Mouse (Mus musculus): ENCODE data around the gene Slc38a8. TPM values are rescaled to one million over a fixed set of nuclear protein-coding genes. Genes with fewer than 3 reads are reported as not detected.

Slc38a8 gene
- total and polyA plus RNA-seq, 2 experiments from 2014 or later, result 0.10 TPM; not detected in 1

DNA sequence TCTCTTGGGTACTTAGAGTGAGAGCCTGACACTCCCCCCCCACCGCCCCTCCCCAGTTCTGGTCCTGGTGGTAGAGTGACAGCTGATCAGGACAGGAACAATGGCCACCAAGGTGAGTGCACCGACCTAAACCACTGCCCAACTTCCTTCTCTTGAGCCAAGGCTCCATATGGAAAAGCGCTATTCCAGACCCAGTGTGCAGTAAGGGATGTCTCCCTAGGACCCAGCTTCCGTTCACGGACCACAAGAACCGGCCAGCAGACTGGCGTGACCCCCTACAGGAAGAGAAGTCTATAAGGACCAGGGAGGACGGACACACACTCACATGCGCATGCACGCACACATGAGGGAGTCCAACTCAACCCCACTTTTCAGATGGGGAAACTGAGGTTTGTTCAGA, 65.2 kb downstream of the Slc38a8 start:
- Histone ChIP-seq H3K36me3 (ENCODE audit: insufficient read depth, low read length) (no peaks in the 10 kb centered on the region), H3K9ac (replicated peaks; ENCODE audit: low read length) (no peak overlapping the region), H3K4me3 (ENCODE audit: low read length) (no peak overlapping the region), H3K9me3 (ENCODE audit: low read length) (no peaks in the 10 kb centered on the region), H3K27me3 (ENCODE audit: insufficient read depth, low read length) (no peaks in the 10 kb centered on the region), H3K4me2 (ENCODE audit: low read depth, low read length) (no peak overlapping the region), H3K4me1 (ENCODE audit: insufficient read depth, low read length) (peaks cover 4% of the 10 kb centered on the region; the same call in 1 of the 2 replicates), H3K27ac (no peak overlapping the region)
- ATAC-seq (no peak), DNase-seq (ENCODE audit: low spot score) (no peak)
- WGBS, result 85% methylated on average over 10 of the region's 10 CpGs
- TF ChIP-seq CTCF (IDR thresholded peaks at IDR 0.05; ENCODE audit: low read depth), result no peak

DNA sequence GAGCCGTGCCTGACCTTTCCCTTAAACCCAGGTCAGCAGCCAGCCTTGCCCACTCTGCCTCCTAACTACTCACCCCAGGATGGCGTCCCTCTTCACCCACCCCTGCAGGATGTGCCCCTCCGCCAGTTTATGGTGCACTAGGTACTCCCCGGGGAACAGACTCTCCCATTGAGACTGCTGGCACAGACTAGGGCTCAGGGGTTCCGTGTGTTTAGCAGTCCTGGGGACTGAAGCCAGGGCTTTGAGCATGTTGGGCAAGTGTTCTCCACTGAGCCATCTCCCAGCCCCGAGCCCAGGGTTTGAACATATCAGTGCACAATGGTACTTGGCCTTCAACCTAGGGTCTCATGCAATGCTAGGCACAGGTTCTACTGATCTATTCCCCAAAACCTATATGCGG, 66.0 kb downstream of the Slc38a8 start:
- TF ChIP-seq CTCF (IDR thresholded peaks at IDR 0.05; ENCODE audit: low read depth), result no peak
- DNase-seq (ENCODE audit: low spot score) (no peak), ATAC-seq (no peak)
- no peak overlapping the region for H3K27ac ChIP-seq
- no peaks in the 10 kb centered on the region for H3K27me3 ChIP-seq (ENCODE audit: insufficient read depth, low read length)
- no peaks in the 10 kb centered on the region for H3K9me3 ChIP-seq (ENCODE audit: low read length)
- H3K4me1 ChIP-seq (ENCODE audit: insufficient read depth, low read length), result peaks cover 4% of the 10 kb centered on the region; the same call in 1 of the 2 replicates
- no peak overlapping the region for H3K4me2 ChIP-seq (ENCODE audit: low read depth, low read length)
- no peak overlapping the region for H3K9ac ChIP-seq (replicated peaks; ENCODE audit: low read length)
- H3K36me3 ChIP-seq (ENCODE audit: insufficient read depth, low read length), result no peaks in the 10 kb centered on the region
- H3K4me3 ChIP-seq (ENCODE audit: low read length), result no peak overlapping the region
- 76% methylated on average over 7 of the region's 7 CpGs for WGBS

DNA sequence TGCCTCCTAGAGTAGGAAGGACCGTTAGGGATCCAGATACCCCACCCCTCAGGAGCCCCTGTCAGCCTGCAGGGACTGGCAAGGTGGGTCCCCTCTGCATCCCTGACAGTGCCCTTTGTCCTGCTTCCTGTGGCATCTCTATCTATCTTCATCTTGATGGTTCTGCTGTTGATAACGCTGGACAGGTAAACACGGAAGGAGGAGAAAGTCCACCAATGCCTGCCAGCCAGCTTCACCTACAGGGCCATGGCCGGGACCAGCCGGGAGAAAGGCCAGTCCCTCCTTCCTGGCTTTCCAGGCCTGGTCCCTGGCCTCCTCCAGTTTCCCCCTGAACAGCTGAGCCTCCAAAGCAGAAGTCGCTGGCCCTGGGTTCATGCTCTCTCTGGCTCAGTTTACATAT, 66.9 kb downstream of the Slc38a8 start:
- WGBS, result 87% methylated on average over 6 of the region's 6 CpGs
- no peaks in the 10 kb centered on the region for H3K27me3 ChIP-seq (ENCODE audit: insufficient read depth, low read length)
- no peak overlapping the region for H3K27ac ChIP-seq
- H3K9ac ChIP-seq (replicated peaks; ENCODE audit: low read length), result no peak overlapping the region
- no peaks in the 10 kb centered on the region for H3K9me3 ChIP-seq (ENCODE audit: low read length)
- no peaks in the 10 kb centered on the region for H3K4me1 ChIP-seq (ENCODE audit: insufficient read depth, low read length)
- ATAC-seq (no peak), DNase-seq (ENCODE audit: low spot score) (no peak)
- no peak for TF ChIP-seq CTCF (IDR thresholded peaks at IDR 0.05; ENCODE audit: low read depth)
- no peak overlapping the region for H3K4me3 ChIP-seq (ENCODE audit: low read length)
- H3K36me3 ChIP-seq (ENCODE audit: insufficient read depth, low read length), result no peaks in the 10 kb centered on the region
- H3K4me2 ChIP-seq (ENCODE audit: low read depth, low read length), result no peak overlapping the region

DNA sequence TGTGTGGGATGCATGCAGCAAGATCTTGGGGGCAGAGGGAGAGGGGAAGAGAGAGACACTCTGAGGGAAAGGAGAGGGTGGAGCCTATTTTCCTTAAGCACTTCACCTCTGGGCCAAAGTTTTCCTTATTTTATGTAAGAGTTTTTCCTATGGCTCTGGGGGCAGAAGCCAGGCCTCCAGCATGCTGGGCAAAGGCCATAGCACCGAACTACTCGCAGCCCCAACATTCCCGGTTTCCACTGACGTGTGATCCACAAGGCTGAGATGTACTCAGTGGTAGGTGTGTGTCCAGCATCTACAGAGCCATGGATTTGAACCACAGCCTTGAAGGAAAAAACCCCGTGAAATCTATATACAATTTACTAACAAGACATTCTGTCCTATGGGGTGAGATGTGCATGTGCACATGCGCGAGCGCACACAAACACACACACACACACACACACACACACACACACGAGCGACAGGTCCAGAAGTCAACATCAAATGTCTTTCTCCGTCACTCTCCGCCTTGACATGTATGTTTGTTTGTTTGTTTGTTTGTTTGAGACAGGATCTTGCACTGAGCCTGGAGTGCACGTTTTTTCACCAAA, 67.8 kb downstream of the Slc38a8 start, which contains the start of gene Osgin1:
Gene Osgin1 (plus strand): TSS at position 543 of the 593 bp plus-strand sequence.
- no peak for TF ChIP-seq CTCF (IDR thresholded peaks at IDR 0.05; ENCODE audit: low read depth)
- no peak within 1 kb of the TSS for H3K4me2 ChIP-seq (ENCODE audit: low read depth, low read length)
- DNase-seq (ENCODE audit: low spot score), result no peak
- no peaks in the 10 kb centered on the region for H3K4me1 ChIP-seq (ENCODE audit: insufficient read depth, low read length)
- WGBS, result 91% methylated on average over 13 of the region's 13 CpGs
- no peaks in the 10 kb centered on the region for H3K36me3 ChIP-seq (ENCODE audit: insufficient read depth, low read length)
- no peaks in the 10 kb centered on the region for H3K27me3 ChIP-seq (ENCODE audit: insufficient read depth, low read length)
- H3K4me3 ChIP-seq (ENCODE audit: low read length), result no peak within 1 kb of the TSS
- no peaks in the 10 kb centered on the region for H3K9me3 ChIP-seq (ENCODE audit: low read length)
- ATAC-seq, result no peak
- H3K27ac ChIP-seq, result no peak within 1 kb of the TSS
- no peak within 1 kb of the TSS for H3K9ac ChIP-seq (replicated peaks; ENCODE audit: low read length)

GRCm38 (mm10) chr8:119432372-119432771, 69.1 kb downstream of the Slc38a8 start:
- H3K9me3 ChIP-seq (ENCODE audit: low read length), result no peaks in the 10 kb centered on the region
- H3K4me1 ChIP-seq (ENCODE audit: insufficient read depth, low read length), result peaks cover 3% of the 10 kb centered on the region; the same call in 1 of the 2 replicates
- no peak for TF ChIP-seq CTCF (IDR thresholded peaks at IDR 0.05; ENCODE audit: low read depth)
- H3K4me2 ChIP-seq (ENCODE audit: low read depth, low read length), result no peak overlapping the region
- no peak overlapping the region for H3K9ac ChIP-seq (replicated peaks; ENCODE audit: low read length)
- no peak for ATAC-seq
- no peaks in the 10 kb centered on the region for H3K36me3 ChIP-seq (ENCODE audit: insufficient read depth, low read length)
- H3K4me3 ChIP-seq (ENCODE audit: low read length), result no peak overlapping the region
- 62% methylated on average over 3 of the region's 3 CpGs for WGBS
- no peaks in the 10 kb centered on the region for H3K27me3 ChIP-seq (ENCODE audit: insufficient read depth, low read length)
- H3K27ac ChIP-seq, result no peak overlapping the region
- DNase-seq (ENCODE audit: low spot score), result no peak

DNA sequence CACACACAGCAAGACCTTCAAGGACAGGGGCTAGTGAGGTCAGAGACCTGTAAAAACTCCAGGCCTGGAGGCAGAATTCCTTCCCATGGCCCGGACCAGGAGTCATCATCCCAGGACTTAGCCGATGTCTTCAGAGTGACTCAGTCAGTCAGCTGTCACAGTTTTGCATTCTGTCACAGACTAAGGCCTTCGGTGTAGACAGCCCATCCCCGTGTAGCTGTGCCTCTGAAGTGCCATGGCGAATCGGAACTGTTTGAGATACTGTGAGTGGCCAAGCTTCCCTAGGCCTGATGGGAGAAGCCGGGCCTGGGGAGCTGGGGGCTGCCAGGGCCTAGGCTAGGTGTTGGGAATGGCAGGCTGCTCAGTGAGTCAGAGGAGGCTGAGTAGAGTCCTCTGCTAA, 70.8 kb downstream of the Slc38a8 start:
- Histone ChIP-seq H3K4me2 (ENCODE audit: low read depth, low read length) (no peak overlapping the region), H3K4me3 (ENCODE audit: low read length) (no peak overlapping the region), H3K27me3 (ENCODE audit: insufficient read depth, low read length) (no peaks in the 10 kb centered on the region), H3K4me1 (ENCODE audit: insufficient read depth, low read length) (peaks cover 3% of the 10 kb centered on the region; the same call in 1 of the 2 replicates), H3K27ac (no peak overlapping the region), H3K9ac (replicated peaks; ENCODE audit: low read length) (no peak overlapping the region), H3K9me3 (ENCODE audit: low read length) (no peaks in the 10 kb centered on the region), H3K36me3 (ENCODE audit: insufficient read depth, low read length) (no peaks in the 10 kb centered on the region)
- ATAC-seq, result no peak
- TF ChIP-seq CTCF (IDR thresholded peaks at IDR 0.05; ENCODE audit: low read depth), result no peak
- DNase-seq (ENCODE audit: low spot score), result no peak
- 84% methylated on average over 7 of the region's 7 CpGs for WGBS

DNA sequence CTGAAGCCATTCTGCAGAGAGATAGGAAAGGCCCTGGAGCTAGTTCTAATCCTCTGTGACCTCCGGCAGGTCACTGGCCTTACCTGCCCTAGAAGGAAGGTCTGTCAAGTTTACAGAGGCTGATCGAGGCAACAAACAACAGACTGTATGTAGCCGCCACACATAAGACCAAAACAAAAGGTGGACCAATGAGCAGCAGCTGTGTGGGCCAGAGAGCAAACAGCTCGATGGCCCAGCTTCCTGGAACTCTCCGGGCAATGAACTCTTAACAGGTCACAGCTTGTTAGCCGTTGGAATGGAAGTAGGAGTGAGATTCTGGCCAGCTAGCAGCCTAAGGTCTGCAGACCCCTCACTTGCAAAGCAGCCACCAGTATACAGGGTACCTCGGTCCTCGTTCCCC, 71.2 kb downstream of the Slc38a8 start:
- DNase-seq (ENCODE audit: low spot score), result no peak
- no peak for TF ChIP-seq CTCF (IDR thresholded peaks at IDR 0.05; ENCODE audit: low read depth)
- H3K27ac ChIP-seq, result no peak overlapping the region
- H3K27me3 ChIP-seq (ENCODE audit: insufficient read depth, low read length), result no peaks in the 10 kb centered on the region
- H3K4me1 ChIP-seq (ENCODE audit: insufficient read depth, low read length), result peaks cover 3% of the 10 kb centered on the region; the same call in 1 of the 2 replicates
- no peak overlapping the region for H3K4me3 ChIP-seq (ENCODE audit: low read length)
- H3K36me3 ChIP-seq (ENCODE audit: insufficient read depth, low read length), result no peaks in the 10 kb centered on the region
- no peak overlapping the region for H3K4me2 ChIP-seq (ENCODE audit: low read depth, low read length)
- no peak for ATAC-seq
- H3K9ac ChIP-seq (replicated peaks; ENCODE audit: low read length), result no peak overlapping the region
- H3K9me3 ChIP-seq (ENCODE audit: low read length), result no peaks in the 10 kb centered on the region
- WGBS, result 82% methylated on average over 8 of the region's 8 CpGs

Other genes starting within 250 kb of the Slc38a8 start
- 297 and 301 TPM in 2 replicates for gene Hsbp1, start 157.2 kb downstream of the Slc38a8 start, total RNA-seq (2014; rRNA removed)
- gene Hsbp1, start 157.2 kb downstream of the Slc38a8 start, polyA plus RNA-seq (2015; fragmentation: Nextera tagmentation; extraction: Ambion mirVana), result 995 and 1,006 TPM in 2 replicates
- 36.6 and 37.2 TPM in 2 replicates for gene Mlycd, start 106.8 kb downstream of the Slc38a8 start, total RNA-seq (2014; rRNA removed)
- gene Mlycd, start 106.8 kb downstream of the Slc38a8 start, polyA plus RNA-seq (2015; fragmentation: Nextera tagmentation; extraction: Ambion mirVana), result 20.0 TPM in 2 replicates
- gene Osgin1, start 67.6 kb downstream of the Slc38a8 start, total RNA-seq (2014; rRNA removed), result not detected in 2 replicates
- 0.29 and 0.45 TPM in 2 replicates for gene Osgin1, start 67.6 kb downstream of the Slc38a8 start, polyA plus RNA-seq (2015; fragmentation: Nextera tagmentation; extraction: Ambion mirVana)
- gene Necab2, start 55.0 kb downstream of the Slc38a8 start, total RNA-seq (2014; rRNA removed), result 70.9 and 73.3 TPM in 2 replicates
- 53.9 and 61.5 TPM in 2 replicates for gene Necab2, start 55.0 kb downstream of the Slc38a8 start, polyA plus RNA-seq (2015; fragmentation: Nextera tagmentation; extraction: Ambion mirVana)
- gene Mbtps1, start 57.0 kb upstream of the Slc38a8 start, total RNA-seq (2014; rRNA removed), result 52.9 and 90.6 TPM in 2 replicates
- gene Mbtps1, start 57.0 kb upstream of the Slc38a8 start, polyA plus RNA-seq (2015; fragmentation: Nextera tagmentation; extraction: Ambion mirVana), result 42.6 and 44.9 TPM in 2 replicates
- 127 and 144 TPM in 2 replicates for gene Hsdl1, start 73.5 kb upstream of the Slc38a8 start, total RNA-seq (2014; rRNA removed)
- 114 and 126 TPM in 2 replicates for gene Hsdl1, start 73.5 kb upstream of the Slc38a8 start, polyA plus RNA-seq (2015; fragmentation: Nextera tagmentation; extraction: Ambion mirVana)
- gene Dnaaf1, start 73.5 kb upstream of the Slc38a8 start, total RNA-seq (2014; rRNA removed), result 0.04 TPM in 1 of 2 replicates, not detected in the other
- gene Dnaaf1, start 73.5 kb upstream of the Slc38a8 start, polyA plus RNA-seq (2015; fragmentation: Nextera tagmentation; extraction: Ambion mirVana), result 0.42 and 0.48 TPM in 2 replicates
- 19.8 and 29.7 TPM in 2 replicates for gene Taf1c, start 103.5 kb upstream of the Slc38a8 start, total RNA-seq (2014; rRNA removed)
- 7.9 and 9.4 TPM in 2 replicates for gene Taf1c, start 103.5 kb upstream of the Slc38a8 start, polyA plus RNA-seq (2015; fragmentation: Nextera tagmentation; extraction: Ambion mirVana)
- 0.63 and 1.0 TPM in 2 replicates for gene Adad2, start 111.0 kb upstream of the Slc38a8 start, total RNA-seq (2014; rRNA removed)
- gene Adad2, start 111.0 kb upstream of the Slc38a8 start, polyA plus RNA-seq (2015; fragmentation: Nextera tagmentation; extraction: Ambion mirVana), result 0.11 TPM in 1 of 2 replicates, not detected in the other
- 0.11 and 0.73 TPM in 2 replicates for gene Kcng4, start 134.0 kb upstream of the Slc38a8 start, total RNA-seq (2014; rRNA removed)
- 0.19 and 0.21 TPM in 2 replicates for gene Kcng4, start 134.0 kb upstream of the Slc38a8 start, polyA plus RNA-seq (2015; fragmentation: Nextera tagmentation; extraction: Ambion mirVana)
- 20.6 and 24.1 TPM in 2 replicates for gene Wfdc1, start 164.7 kb upstream of the Slc38a8 start, total RNA-seq (2014; rRNA removed)
- 10.6 and 12.0 TPM in 2 replicates for gene Wfdc1, start 164.7 kb upstream of the Slc38a8 start, polyA plus RNA-seq (2015; fragmentation: Nextera tagmentation; extraction: Ambion mirVana)
- 0.26 and 0.29 TPM in 2 replicates for gene Atp2c2, start 198.3 kb upstream of the Slc38a8 start, total RNA-seq (2014; rRNA removed)
- 0.66 and 0.98 TPM in 2 replicates for gene Atp2c2, start 198.3 kb upstream of the Slc38a8 start, polyA plus RNA-seq (2015; fragmentation: Nextera tagmentation; extraction: Ambion mirVana)

All from hindbrain, postnatal 0 days (tissue).